Mouse (Mus musculus) common myeloid progenitor, adult 5-6 weeks (primary cell): ENCODE results near the gene Parpbp. TPM values are rescaled to one million over a fixed set of nuclear protein-coding genes. Genes with fewer than 3 reads are reported as not detected.

ENCODE experiments used
- ATAC-seq: replicated peaks from 2 replicates; pipeline ENCODE4 v1.8.0; 2016; ENCODE audit warnings: low read depth, mild to moderate bottlenecking, moderate TSS enrichment, inconsistent platforms; ENCODE audit not compliant: poor library complexity, severe bottlenecking
- total RNA-seq: library from RNA; stranded (forward); fragments of 200-1000, 187-1606 nt; gene quantifications from 2 replicates; pipeline ENCODE4 v1.2.3, GENCODE M21; 2017

Gene Parpbp
- total RNA-seq, 1 experiment from 2014 or later = 32.2 TPM

DNA sequence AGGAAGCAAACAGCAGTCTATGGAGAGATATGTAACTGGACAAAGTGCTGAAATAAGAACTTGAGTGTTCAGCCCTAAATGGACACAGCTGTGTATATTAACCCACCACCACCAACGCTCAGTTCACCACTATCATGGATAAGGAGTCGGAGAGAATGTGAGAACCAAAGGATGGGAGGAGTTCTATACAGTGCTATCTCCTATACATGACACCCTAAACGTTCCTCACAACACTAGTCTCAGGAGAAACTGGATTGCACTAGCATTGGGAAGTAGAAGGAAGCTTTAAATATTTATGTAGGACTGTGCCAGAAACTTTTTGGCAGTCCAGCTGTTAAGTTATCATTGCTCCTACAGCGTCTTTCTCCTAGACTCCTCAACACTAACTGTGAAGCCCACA, 102.4 kb downstream of the Parpbp start:
- ATAC-seq = no peak

Other genes starting within 250 kb of the Parpbp start
- not detected in 2 replicates for gene Pmch, start 55.9 kb downstream of the Parpbp start, total RNA-seq
- 69.1 and 73.0 TPM in 2 replicates for gene Nup37, start 51 bp upstream of the Parpbp start, total RNA-seq
- 35.9 and 61.2 TPM in 2 replicates for gene Washc3, start 54.2 kb upstream of the Parpbp start, total RNA-seq
- 4.2 and 7.4 TPM in 2 replicates for gene Dram1, start 232.1 kb upstream of the Parpbp start, total RNA-seq
- 53.2 and 68.3 TPM in 2 replicates for gene Gnptab, start 232.2 kb upstream of the Parpbp start, total RNA-seq